Mouse (Mus musculus) G1E (cell line): ENCODE measurements around the gene Cyp2ab1. TPM values are rescaled to one million over a fixed set of nuclear protein-coding genes. Genes with fewer than 3 reads are reported as not detected.
A peak's percentile ranks its signal among the peaks of the same experiment; 100 is the strongest.

Source experiments
- ATAC-seq: 2 replicates; pipeline ENCODE4 v1.8.0; 2016; ENCODE audit warnings: mild to moderate bottlenecking; ENCODE audit not compliant: insufficient number of reproducible peaks, poor library complexity, low FRiP score, severe bottlenecking; ENCODE audit errors: extremely low read depth
- DNase-seq: peaks from one replicate; pipeline ENCODE4 v3.0.0; 2012; ENCODE audit warnings: low spot score
- H3K27me3 ChIP-seq: 2 replicates; pipeline ENCODE4 v1.6.1; 2012; ENCODE audit warnings: mild to moderate bottlenecking, low read length, inconsistent platforms; ENCODE audit not compliant: insufficient read depth
- H3K36me3 ChIP-seq: replicated peaks from 2 replicates; pipeline ENCODE3; 2012; ENCODE audit warnings: mild to moderate bottlenecking, inconsistent platforms
- H3K4me1 ChIP-seq: 2 replicates; pipeline ENCODE4 v1.6.1; 2012; ENCODE audit warnings: low read depth, low read length, inconsistent platforms, mixed read lengths; ENCODE audit not compliant: insufficient read depth
- H3K4me3 ChIP-seq: 2 replicates; pipeline ENCODE4 v1.5.1; 2012; ENCODE audit warnings: low read depth, mild to moderate bottlenecking, inconsistent platforms, low read length, moderate library complexity, mixed read lengths
- H3K9me3 ChIP-seq: replicated peaks from 2 replicates; pipeline ENCODE4 v1.6.1; 2012; ENCODE audit warnings: inconsistent platforms
- CTCF ChIP-seq: IDR thresholded peaks from 2 replicates; pipeline ENCODE4 v1.5.1; 2012; ENCODE audit warnings: low read depth, low read length, inconsistent platforms, mixed read lengths
- GATA1 ChIP-seq: IDR thresholded peaks from 2 replicates; pipeline ENCODE4 v1.6.1; 2012; ENCODE audit warnings: borderline replicate concordance, low read length, inconsistent platforms, mixed read lengths
- GATA2 ChIP-seq: IDR thresholded peaks from 2 replicates; pipeline ENCODE4 v1.6.1; 2012; ENCODE audit warnings: low read depth, low read length, inconsistent platforms, borderline replicate concordance
- POLR2AphosphoS5 ChIP-seq: IDR thresholded peaks from 2 replicates; pipeline ENCODE4 v1.6.1; 2012; ENCODE audit warnings: low read depth, low read length, inconsistent platforms; ENCODE audit not compliant: insufficient replicate concordance
- TAL1 ChIP-seq: conservative IDR thresholded peaks from 2 replicates; pipeline ENCODE4 v1.6.1; 2012; ENCODE audit warnings: low read depth, low read length, inconsistent platforms, mixed read lengths
- polyA plus RNA-seq: library from polyadenylated mRNA; stranded (reverse); fragments of >175 nt; gene quantifications from 2 replicates; pipeline ENCODE4 v1.2.3, GENCODE M21; 2012
- total RNA-seq, 2 experiments: library from RNA; stranded (forward) in 1 of 2; stranded (reverse) in 1 of 2; fragments of 200-1000 nt in 1 of 2; fragments of >200 nt in 1 of 2; fragmentation: Nextera tagmentation in 1 of 2; gene quantifications; 2 replicates each; pipeline ENCODE4 v1.2.3; 2014 to 2017

The Cyp2ab1 gene
- total and polyA plus RNA-seq, 3 experiments: not detected

DNA sequence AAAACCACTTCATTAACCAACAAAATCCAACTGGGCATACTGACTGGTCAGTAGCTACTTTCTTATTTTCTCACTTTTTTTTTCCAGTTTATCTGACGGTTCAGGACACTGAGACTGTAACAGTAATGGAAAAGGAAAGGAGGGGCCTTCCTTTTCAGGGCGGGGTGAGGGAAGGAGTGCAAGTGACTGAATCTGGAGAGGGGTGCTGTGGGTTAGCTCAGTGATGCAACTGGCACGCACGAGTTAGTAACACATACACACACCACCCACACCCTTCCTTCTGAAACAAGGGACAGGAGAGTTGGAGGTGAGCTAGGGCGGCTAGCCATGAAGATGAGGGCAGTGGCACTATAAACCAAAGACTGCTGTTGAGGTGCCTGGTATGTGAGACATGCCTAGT lies 1.3 kb downstream of the Cyp2ab1 start:
- ATAC-seq: no peak

DNA sequence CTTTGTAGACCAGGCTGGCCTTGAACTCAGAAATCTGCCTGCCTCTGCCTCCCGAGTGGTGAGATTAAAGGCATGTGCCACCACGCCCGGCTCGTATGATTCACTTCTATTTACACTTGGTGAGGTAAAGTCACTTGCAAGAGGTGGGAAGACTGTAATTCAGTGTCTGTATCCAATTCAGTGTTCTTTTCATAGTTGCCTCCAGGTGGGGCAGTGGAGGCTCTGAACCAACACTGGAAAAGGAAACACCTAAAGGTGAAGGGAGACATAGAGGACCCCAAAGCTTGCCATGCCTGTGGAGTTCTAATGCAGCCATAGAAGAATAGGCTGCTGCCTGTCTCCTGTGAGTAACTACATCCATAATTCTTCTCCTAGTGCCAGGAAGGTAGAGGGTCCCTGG lies 2.9 kb downstream of the Cyp2ab1 start:
- ATAC-seq (no peak), DNase-seq (no peak)
- TF ChIP-seq GATA1 (no peak), GATA2 (no peak), CTCF (no peak), TAL1 (no peak), POLR2AphosphoS5 (no peak)
- Histone ChIP-seq H3K36me3 (no peaks in the 10 kb centered on the region), H3K9me3 (no peaks in the 10 kb centered on the region), H3K27me3 (peaks cover 21% of the 10 kb centered on the region), H3K4me3 (no peak overlapping the region), H3K4me1 (peaks cover 9% of the 10 kb centered on the region)

More for the DNA sequence above, 1.3 kb downstream of the Cyp2ab1 start:
- Histone ChIP-seq H3K9me3 (no peaks in the 10 kb centered on the region), H3K4me3 (no peak overlapping the region), H3K4me1 (peaks cover 9% of the 10 kb centered on the region), H3K36me3 (no peaks in the 10 kb centered on the region), H3K27me3 (peaks cover 20% of the 10 kb centered on the region)
- no peak for DNase-seq
- TF ChIP-seq TAL1 (no peak), GATA2 (no peak), GATA1 (no peak), POLR2AphosphoS5 (no peak), CTCF (no peak)

DNA sequence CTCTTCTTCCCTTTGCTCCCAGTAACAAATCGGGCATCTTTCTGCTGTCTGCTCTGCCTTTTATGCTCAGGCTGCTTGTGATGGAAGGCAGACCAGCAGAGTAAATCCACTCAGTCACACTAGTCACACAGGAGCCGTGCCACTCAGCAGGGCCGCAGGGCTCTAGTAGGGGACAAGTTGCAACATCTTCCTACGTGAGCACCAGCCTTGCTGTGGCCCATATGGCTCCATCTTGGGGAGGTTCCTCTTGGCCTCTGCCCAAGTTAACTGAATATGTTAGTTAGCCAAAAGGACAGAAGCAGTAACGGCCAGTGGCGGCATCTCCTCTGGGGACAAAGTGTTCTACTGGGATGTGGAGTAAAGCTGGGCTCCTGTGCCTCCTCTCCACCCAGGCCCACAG lies 8.4 kb downstream of the Cyp2ab1 start:
- DNase-seq (no peak), ATAC-seq (no peak)
- Histone ChIP-seq H3K36me3 (no peaks in the 10 kb centered on the region), H3K4me3 (no peak overlapping the region), H3K27me3 (peaks cover 53% of the 10 kb centered on the region), H3K9me3 (no peaks in the 10 kb centered on the region), H3K4me1 (peaks cover 12% of the 10 kb centered on the region)
- no peak for TF ChIP-seq GATA2
- no peak for TF ChIP-seq CTCF
- TF ChIP-seq POLR2AphosphoS5: no peak
- TF ChIP-seq GATA1: no peak
- TF ChIP-seq TAL1: no peak

DNA sequence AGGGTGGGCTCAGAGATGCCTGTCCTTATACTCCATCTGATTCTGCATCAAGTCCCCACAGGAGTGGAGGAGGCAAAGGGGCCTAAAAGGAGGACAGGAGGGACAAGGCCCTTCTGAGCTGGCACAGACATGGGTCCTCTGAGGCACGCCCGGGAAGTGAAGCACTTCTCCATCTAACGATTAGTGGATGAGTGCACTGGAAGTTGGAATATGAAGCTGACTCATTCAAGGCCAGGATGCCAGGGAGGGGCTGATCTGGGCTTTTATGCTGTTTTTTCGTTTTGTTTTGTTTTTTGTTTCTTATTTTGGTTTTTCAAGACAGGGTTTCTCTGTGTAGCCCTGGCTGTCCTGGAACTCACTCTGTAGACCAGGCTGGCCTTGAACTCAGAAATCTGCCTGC lies 9.9 kb downstream of the Cyp2ab1 start:
- Histone ChIP-seq H3K36me3 (no peaks in the 10 kb centered on the region), H3K4me3 (no peak overlapping the region), H3K9me3 (no peaks in the 10 kb centered on the region), H3K4me1 (peaks cover 12% of the 10 kb centered on the region), H3K27me3 (peaks cover 57% of the 10 kb centered on the region)
- TF ChIP-seq TAL1: no peak
- TF ChIP-seq GATA1: no peak
- TF ChIP-seq CTCF: no peak
- no peak for TF ChIP-seq GATA2
- TF ChIP-seq POLR2AphosphoS5: no peak
- ATAC-seq (no peak), DNase-seq (no peak)

DNA sequence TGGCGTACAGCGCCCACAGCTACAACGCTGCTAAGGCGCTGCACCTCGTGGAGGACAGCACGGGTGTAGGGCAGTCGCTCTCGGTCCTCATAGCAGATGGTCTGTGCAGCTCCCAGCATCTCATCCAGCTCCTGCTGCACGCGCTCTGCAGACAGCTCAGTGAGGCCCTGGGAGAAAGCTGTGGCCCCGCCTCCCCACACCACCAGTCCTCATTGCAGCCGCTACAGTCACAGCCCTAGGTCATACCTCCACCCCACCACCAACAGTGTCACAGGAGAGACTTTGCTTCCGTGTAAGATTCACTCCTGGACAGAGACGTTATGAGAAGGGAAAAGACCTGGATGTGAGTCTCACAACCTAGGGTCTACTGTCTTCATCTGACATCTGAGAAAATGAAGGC lies 12.9 kb downstream of the Cyp2ab1 start:
- no peak for TF ChIP-seq POLR2AphosphoS5
- no peak for TF ChIP-seq CTCF
- TF ChIP-seq GATA1: no peak
- no peaks in the 10 kb centered on the region for H3K36me3 ChIP-seq
- no peak overlapping the region for H3K4me3 ChIP-seq
- ATAC-seq (no peak), DNase-seq (no peak)
- peaks cover 71% of the 10 kb centered on the region for H3K27me3 ChIP-seq
- no peaks in the 10 kb centered on the region for H3K9me3 ChIP-seq
- peaks cover 20% of the 10 kb centered on the region for H3K4me1 ChIP-seq

DNA sequence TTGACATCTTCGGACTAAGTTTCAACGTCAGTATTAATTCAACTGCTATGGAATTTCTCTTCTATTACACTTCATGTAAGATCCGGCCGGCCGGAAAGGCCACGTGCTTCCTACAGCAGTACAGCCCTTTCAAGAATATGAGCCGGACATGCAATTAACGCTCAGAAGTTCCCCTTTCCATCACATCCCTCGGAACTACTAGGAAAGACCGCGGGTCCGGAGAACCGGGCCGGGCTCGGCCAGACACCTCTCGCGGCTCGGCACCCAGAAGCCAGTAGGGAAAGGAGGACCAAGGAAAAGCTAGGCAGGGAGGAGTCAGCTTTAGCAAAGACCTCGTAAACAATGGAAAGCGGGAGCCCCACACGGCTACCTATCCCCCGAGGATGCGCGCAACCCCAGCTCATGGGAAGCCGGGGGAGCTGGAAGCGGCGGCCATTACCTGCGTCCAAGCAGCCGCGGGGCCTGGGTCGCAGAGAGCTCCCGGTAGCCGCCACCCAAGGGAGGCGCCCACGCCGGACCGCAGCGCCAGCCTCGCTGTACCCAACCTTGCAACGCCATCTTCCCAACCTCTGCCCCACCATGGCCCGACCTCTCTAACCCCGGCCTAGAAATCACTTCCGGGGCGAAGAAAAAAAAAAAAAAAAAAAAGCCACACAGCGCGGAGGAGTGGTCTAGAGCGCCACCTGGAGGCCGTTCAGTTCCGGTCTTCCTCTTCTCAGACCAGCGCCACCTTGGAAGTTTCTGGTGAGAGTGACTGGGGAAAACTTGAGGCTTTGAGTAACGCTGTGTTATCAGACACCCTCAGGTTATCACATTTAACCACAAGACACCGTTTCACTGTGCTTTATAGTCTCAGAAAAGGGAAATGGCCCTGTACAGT lies 23.2 kb downstream of the Cyp2ab1 start, which contains the start of gene Parl:
Gene Parl, minus strand, starts transcription at position 618 of the 880 bp plus-strand sequence.
- H3K36me3 ChIP-seq: peaks cover 29% of the 10 kb centered on the region
- H3K4me1 ChIP-seq: peaks cover 55% of the 10 kb centered on the region
- peak; percentile 88 for TF ChIP-seq TAL1
- TF ChIP-seq CTCF: 0 out of 2 replicates have a peak, but pooled peaks have one; percentile 31
- TF ChIP-seq POLR2AphosphoS5: no peak
- DNase-seq: peak; percentile 73
- peak; percentile 86 for ATAC-seq
- H3K27me3 ChIP-seq: peaks cover 7% of the 10 kb centered on the region
- peak within 1 kb of the TSS; percentile 89 for H3K4me3 ChIP-seq
- H3K9me3 ChIP-seq: no peaks in the 10 kb centered on the region
